Mouse (Mus musculus) erythroblast, adult 5-6 weeks (primary cell): ENCODE measurements around the gene Sept6. TPM values are rescaled to one million over a fixed set of nuclear protein-coding genes. Genes with fewer than 3 reads are reported as not detected.

Experiments used
- ATAC-seq: replicated peaks from 2 replicates; pipeline ENCODE4 v1.8.0; 2016; ENCODE audit warnings: moderate number of reproducible peaks, mild to moderate bottlenecking, moderate TSS enrichment, inconsistent platforms; ENCODE audit not compliant: poor library complexity, low FRiP score, severe bottlenecking
- total RNA-seq, 2 experiments: library from RNA; stranded (forward) in 1 of 2; stranded (reverse) in 1 of 2; fragments of 150-400 nt in 1 of 2; fragments of 200-764, 138-1000 nt in 1 of 2; gene quantifications; 2 replicates each; pipeline versions ENCODE4 v1.2.3 to v1.2.4; 2015 to 2017; ENCODE audit warnings: low replicate concordance in 2 of 2

Sept6 gene
- total RNA-seq (2015; ENCODE audit: low replicate concordance) = 8.6 and 12.5 TPM in 2 replicates
- 4.5 and 7.1 TPM in 2 replicates for total RNA-seq (2017; ENCODE audit: low replicate concordance)

DNA sequence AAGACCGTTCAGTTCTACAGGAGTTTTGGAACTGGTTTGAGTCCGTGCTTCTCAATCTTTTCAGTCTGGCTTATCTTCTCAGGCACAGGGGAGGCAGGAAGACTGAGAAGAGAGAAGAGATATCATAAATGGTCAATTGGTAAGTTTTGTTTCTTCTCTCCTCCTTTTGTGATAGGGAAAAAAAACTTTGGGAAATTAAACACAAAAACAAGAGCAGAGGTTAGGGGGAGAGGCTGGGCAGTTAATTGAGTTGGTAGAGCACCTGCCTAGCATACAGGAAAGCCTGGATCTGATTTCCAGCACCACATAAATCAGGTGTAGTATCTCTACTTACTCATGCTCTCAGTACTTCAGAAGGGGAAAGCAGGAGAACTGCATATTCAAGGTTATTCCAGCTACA lies at the start of gene Sept6:
Gene Sept6, minus strand, starts transcription at position 101 of the 400 bp plus-strand sequence.
- no peak for ATAC-seq

- ATAC-seq = no peak
Observed at GRCm38 (mm10) chrX:37028378-37028777, 36.8 kb upstream of the Sept6 start.

DNA sequence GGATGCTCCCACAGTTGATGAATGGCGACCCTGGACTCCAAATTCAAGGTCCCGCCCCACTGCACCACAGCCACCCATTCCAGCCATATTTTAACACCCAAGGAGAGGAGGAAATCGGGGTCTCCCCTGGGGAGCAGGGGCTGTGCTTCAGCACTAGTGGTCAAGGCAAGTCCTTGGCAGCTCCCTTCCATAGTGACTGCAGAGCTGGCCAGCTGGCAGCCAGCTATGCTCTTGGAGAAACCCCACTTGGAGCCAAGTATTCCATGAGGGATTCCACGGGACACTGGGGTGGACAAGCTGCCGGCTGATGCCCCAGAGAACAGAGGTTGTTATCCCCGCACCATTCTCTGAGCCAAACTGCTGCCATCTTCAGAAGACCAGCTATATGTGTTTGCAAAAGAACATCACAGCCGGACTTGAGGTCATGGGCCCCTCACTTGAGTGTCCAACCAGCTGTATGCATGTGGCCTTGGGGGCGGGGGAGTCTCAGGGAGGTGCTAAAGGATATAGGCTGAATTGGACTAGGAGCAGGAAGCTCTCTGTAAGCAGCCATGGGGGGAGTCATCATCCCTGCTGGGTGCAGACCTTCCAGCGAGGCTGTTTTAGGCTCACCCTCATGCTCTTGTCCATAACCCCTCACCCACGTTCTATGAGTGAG lies 32.2 kb upstream of the Sept6 start:
- ATAC-seq = no peak

DNA sequence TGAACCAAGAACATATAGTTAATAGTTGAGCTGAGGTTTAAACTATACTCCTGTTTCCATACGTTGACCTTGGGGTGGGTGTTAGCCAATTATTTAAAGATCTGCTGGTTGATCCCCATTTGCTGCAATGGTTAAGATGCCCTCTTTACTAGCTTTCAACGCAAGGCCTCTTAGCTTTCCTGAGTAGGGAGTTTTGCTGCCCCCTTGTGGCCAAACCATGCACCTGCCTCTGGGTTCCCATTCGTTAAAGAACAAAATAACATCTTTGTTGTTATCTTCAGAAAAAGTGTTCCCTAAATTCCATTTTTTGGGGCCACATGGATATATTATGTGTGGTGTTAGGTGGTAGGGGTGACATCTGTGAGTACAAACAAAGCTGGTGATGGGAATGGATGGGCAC lies 31.1 kb upstream of the Sept6 start:
- ATAC-seq = peak; percentile 64; the same call in 1 of the 2 replicates

DNA sequence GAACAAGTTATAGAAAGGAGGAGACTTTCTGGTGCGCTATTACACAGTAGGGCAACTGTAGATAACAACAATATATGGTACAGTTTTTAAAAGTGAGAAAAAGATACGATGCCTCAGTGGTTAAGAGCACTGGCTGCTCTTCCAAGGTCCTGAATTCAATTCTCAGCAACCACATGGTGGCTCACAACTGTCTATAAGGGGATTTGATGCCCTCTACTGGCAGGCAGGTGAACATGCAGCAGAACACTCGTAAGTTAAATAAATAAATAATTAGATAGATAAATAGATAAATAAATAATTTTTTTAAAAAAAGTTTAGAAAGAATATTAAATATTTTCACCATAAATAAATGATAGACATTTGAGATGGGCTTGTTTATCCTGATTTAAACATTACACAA lies 27.5 kb upstream of the Sept6 start:
- no peak for ATAC-seq

- ATAC-seq = no peak
Observed at GRCm38 (mm10) chrX:37018150-37018654, 26.6 kb upstream of the Sept6 start.

GRCm38 (mm10) chrX:37013870-37014269 lies 22.3 kb upstream of the Sept6 start:
- no peak for ATAC-seq

DNA sequence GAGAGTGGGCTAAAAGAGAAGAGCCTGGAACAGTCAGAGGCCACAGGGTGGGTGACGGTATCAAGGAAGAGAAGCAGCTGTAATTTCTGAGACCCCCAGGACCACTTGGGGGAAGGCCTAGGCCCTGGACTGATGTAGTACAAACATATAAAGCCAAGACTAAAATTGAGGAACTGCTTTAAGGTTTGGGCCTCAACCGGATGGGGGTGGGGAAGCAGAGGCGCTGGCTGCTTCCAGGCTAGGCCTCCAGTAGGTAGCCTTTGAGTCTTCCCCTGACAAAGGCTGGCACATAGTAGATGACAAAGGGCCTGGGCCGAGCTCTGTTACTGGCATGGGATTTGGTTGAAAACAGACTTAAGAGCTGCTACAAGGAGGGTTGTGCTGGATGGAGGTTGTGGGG lies 555 bp downstream of the Sept6 start:
- no peak for ATAC-seq

DNA sequence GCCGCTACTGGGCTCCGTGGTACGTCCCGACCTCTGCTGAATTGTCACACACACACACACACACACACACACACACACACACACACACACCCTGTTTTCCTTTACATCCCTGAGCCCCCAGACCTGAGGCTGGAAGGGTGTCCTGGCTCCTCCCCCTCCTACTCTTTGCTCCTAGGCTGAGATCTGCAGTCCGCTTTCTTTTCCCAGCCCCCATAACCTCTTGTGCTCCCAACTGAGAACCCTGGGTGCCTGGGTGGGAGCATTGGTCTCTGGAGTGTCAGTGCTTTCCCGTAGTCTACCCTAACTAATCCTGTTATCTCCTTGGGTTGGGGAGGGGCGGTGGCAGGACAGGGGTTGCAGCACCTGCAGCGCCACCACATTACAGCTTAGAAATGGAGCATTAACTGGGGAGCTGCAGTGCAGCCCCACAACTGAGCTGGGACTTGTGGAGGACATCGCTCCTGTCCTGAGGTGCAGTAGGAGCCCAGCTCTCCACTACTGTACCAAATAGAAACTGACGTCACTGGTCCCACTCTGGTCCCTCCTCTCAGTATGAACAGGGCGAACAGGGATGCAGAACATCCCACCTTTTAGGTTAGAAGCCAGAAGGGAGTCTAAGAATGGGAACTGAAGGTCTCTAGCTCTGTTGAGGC lies 1.7 kb downstream of the Sept6 start:
- ATAC-seq = no peak

DNA sequence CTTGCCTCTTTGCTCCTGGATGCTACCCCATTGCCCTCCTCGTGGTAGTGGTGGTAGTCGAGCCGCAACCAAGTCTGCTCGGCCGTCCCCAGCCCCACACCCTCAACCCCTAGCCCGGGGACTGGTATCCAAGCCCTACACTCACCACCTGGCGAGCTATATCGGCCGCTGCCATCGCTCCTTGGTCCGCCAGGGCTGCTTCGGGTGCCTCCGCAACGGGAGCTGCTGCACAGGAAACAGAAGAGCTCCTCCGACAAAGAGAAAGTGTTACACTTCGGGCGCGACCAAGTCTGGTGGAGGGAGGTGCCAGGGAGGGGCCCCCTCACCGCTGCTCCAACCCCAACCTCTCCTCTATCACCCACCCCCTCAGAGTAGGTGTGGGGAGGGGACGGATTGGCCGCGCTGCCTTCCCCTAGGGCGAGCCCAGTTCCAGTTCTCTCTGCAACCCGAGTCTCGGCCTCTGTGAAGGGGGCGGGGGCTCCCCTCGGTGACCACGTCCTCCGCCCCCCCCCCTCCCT lies 2.3 kb downstream of the Sept6 start:
- no peak for ATAC-seq

DNA sequence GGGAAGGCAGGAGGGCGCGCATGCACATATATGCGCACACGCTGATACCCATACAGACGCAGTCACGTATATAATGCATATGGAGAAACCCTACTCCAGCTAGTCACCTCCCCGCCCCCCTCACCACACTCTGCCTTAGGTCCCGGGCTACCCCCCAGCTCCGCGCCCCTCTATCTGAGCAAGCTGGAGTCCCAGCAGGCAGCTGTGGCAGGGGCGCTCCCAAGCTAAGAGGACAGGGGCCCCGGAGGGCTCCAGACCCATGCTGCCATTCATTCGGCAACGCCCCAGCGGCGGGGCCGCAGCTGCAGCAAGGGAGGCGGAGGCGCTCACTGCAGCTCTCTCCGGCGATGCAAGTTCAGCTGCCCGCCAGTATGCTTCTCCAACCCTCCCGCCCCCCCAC lies 2.8 kb downstream of the Sept6 start:
- no peak for ATAC-seq

DNA sequence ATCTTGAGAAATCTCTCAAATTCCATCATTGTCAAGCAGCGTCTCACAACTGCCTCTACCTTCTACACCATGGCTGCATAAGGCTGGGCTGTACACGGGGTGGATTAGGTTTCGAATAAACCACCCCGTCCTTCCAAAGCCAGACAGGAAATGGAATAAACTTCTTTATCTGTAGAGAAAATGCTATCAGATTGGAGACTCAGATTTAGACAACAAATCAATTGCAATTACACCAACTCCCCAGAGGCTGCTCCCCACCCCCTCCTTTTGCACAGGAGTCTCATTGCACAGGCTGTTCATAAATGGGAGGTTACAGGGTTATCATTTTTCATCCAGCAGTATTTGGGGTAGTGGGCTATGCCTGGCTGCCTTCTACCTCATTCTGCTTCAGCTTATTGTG lies 3.7 kb downstream of the Sept6 start:
- no peak for ATAC-seq

GRCm38 (mm10) chrX:36985041-36985440 lies 6.6 kb downstream of the Sept6 start:
- no peak for ATAC-seq

- ATAC-seq = no peak
Observed at GRCm38 (mm10) chrX:36983654-36984311, 7.8 kb downstream of the Sept6 start.

DNA sequence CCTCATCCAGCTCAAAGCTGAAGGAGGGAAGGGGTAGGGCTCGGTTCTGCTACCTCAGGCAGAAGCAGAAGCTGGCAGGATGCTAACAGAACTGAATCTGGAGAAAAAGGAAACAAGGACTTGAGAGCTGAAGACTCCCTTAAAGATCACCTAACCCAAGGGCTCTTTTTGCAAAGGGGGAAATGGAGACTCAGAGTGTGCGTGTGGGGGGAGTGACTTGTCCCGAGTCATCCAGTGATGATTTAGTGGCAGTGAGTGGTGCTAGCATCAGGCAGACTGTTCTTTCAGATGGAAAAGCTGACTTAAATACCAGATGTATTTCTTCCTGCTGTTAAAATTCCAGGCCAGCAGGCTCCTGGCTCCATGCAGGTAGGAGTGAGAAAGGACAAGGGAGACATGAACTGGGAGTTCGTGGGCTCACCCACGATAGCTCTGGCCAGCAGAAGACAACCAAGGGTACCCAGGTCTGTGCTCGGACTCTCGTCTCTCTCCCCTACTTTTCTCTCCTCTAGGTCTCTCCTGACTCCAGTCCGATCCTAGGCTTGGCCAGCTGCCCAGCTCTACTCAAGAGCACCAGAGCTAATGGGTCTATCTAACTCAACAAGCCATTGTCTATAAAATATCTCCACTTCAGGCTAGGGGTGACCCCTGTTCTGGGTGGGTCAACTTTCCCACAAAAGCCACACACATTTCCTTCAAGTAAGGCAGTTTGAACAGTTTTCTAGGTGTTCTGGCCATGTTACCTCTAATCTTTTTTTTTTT lies 8.5 kb downstream of the Sept6 start:
- ATAC-seq = no peak

- ATAC-seq = no peak
Observed at GRCm38 (mm10) chrX:36980563-36981187, 10.9 kb downstream of the Sept6 start.

DNA sequence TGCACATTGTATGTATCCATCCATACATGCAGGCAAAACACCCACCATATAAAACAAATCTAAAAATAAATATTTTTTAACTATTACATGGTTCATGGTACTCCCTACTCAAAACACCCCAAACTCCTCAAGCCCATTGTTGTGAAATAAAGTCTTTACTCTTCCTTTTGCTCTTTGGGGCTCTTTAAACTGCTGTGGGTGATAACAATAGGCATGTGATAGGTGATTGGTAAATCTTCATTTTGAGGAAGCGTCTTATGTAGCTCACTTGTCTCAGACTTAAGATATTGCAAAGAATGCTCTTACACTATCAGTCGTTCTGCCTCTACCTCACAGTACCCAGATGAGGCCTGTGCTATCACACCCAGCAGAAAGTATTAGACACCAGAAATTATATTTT lies 13.7 kb downstream of the Sept6 start:
- no peak for ATAC-seq

DNA sequence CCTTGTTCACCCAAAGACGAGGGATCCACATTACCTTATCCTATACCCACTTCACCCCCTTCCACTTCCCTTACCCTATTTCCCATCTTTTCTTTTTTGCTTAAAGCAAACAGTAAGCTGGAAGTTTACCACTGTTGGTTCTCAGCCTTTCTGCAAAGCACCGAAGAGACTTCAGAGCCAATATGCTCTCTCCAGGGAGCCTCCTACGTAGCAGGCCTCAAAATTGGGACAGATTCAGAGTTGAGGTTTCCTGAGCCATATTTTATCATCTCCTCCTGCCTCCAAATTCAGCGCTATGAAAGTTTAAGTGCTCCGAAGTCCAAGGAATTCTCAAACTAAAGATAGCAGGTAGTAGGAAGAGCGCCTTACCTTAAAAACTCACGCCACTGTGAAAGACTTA lies 14.6 kb downstream of the Sept6 start:
- ATAC-seq = no peak

DNA sequence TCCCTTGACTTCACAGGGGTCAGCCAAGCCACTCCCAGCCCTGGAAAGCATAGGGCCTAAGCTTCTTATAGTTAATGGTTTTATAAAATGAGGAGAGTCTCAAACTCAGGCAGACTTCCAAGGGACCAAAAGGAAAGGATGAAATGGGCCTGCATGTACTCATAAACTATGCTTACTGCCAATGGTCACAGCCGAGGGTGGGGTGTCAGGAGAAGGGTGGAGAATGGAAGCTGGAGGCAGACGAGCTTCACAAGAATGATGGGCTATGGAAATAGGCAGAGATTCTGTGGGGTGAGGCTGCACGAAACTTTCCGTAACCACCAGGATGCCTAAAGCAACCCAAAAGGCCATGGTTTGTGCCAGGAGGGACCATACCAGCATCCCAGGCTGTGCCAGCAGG lies 15.3 kb downstream of the Sept6 start:
- no peak for ATAC-seq

GRCm38 (mm10) chrX:36974905-36975304 lies 16.7 kb downstream of the Sept6 start:
- no peak for ATAC-seq
